Mouse (Mus musculus): ENCODE results near the gene Eml6. TPM values are rescaled to one million over a fixed set of nuclear protein-coding genes. Genes with fewer than 3 reads are reported as not detected.
A peak's percentile ranks its signal among the peaks of the same experiment; 100 is the strongest.

Gene Eml6
- polyA plus RNA-seq, 1 experiment from 2014 or later: 0.13 TPM

DNA sequence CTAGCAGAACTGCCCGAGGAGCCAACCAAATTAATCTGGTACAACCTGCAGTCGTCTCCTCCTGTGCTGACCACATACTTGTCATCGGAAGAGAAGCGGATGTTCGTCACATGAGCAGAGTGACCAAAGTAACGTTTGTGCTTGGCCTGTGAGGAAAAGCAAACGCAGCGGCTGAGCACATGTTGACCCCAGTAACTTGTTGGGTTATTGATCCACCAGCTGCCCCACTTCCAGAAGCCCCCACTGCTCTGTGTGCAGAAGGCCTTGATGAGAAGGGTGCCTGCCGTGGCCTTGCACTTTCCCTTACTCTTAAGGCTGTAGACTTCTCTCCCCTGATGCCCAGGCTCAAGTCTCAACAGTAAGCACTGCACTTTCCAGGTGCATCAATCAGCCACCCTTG lies 279.6 kb downstream of the Eml6 start:
- no peak for DNase-seq
- Histone ChIP-seq H3K9ac (replicated peaks) (no peak overlapping the region), H3K4me2 (ENCODE audit: low read depth, low read length) (no peak overlapping the region), H3K4me1 (ENCODE audit: insufficient read depth) (no peaks in the 10 kb centered on the region), H3K27me3 (ENCODE audit: insufficient read depth, low read length) (no peaks in the 10 kb centered on the region), H3K36me3 (replicated peaks; ENCODE audit: insufficient read depth, low read length) (peaks cover 11% of the 10 kb centered on the region; the same call in 1 of the 2 replicates), H3K27ac (ENCODE audit: low read depth) (no peak overlapping the region), H3K4me3 (ENCODE audit: low read depth, low read length) (no peak overlapping the region), H3K9me3 (ENCODE audit: low read length) (no peaks in the 10 kb centered on the region)
- 63% methylated on average over 9 of the region's 9 CpGs for WGBS (ENCODE audit: insufficient replicate concordance)
- no peak for TF ChIP-seq EP300 (IDR thresholded peaks at IDR 0.05; ENCODE audit: low read depth)
- TF ChIP-seq CTCF (IDR thresholded peaks at IDR 0.05; ENCODE audit: low read depth): no peak
- ATAC-seq: peak; percentile 31; the same call in 1 of the 2 replicates

DNA sequence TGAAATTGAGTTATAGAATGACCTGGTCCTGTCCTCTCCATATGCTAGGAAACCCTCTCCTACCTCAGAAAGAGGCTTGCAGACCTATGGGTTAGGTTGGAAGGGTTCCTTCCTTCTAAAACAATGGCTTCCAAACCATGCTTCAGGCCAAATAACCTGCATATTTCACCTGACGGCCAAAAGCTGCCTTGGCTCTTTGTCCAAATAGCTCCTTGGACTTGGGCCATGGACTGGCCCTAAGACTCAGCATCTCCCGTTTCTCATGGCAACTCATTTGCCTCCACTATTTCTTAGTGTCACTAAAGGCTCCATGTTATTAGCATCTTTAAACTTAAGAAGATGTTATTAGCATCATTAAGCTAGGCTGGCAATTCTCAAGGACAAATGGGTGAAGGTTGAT lies 280.3 kb downstream of the Eml6 start:
- no peak for ATAC-seq
- Histone ChIP-seq H3K27me3 (ENCODE audit: insufficient read depth, low read length) (no peaks in the 10 kb centered on the region), H3K36me3 (replicated peaks; ENCODE audit: insufficient read depth, low read length) (peaks cover 11% of the 10 kb centered on the region; the same call in 1 of the 2 replicates), H3K4me2 (ENCODE audit: low read depth, low read length) (no peak overlapping the region), H3K27ac (ENCODE audit: low read depth) (no peak overlapping the region), H3K4me3 (ENCODE audit: low read depth, low read length) (no peak overlapping the region), H3K9ac (replicated peaks) (no peak overlapping the region), H3K9me3 (ENCODE audit: low read length) (no peaks in the 10 kb centered on the region), H3K4me1 (ENCODE audit: insufficient read depth) (no peaks in the 10 kb centered on the region)
- 87% methylated on average over 2 of the region's 2 CpGs for WGBS (ENCODE audit: insufficient replicate concordance)
- DNase-seq: no peak
- no peak for TF ChIP-seq EP300 (IDR thresholded peaks at IDR 0.05; ENCODE audit: low read depth)
- TF ChIP-seq CTCF (IDR thresholded peaks at IDR 0.05; ENCODE audit: low read depth): no peak

DNA sequence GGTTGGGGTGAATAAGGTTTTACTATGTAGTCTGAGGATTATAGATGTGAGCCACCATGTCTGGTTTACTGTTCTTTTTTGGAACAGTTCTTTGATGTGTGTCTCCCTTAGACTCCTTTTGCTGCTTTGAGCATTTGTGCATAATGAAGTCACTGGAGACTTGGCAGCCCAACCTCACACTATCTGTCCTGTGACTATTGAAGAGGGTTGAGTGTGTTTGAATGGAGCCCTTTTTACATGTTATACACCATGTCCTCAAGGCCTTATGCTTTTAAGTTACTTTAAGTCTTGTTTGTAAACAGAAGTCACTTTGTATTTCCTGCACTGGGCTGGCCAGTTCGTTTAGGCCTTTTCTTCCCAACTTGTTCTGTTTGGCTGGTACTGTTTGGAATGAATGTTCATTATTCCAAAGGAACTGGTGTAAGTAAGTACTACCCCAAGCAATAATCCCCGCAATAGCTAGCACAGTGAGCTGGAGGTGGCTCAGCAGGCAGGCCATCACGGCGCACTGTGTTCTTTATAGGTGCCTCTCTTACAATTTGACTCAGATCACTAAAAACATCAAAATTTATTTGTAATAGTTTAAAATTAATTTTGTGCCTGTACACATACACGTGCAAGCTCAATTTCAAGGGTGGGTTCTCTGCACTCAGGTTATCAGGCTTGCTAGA lies 280.9 kb downstream of the Eml6 start:
- no peaks in the 10 kb centered on the region for H3K27me3 ChIP-seq (ENCODE audit: insufficient read depth, low read length)
- no peak overlapping the region for H3K27ac ChIP-seq (ENCODE audit: low read depth)
- no peak overlapping the region for H3K9ac ChIP-seq (replicated peaks)
- no peaks in the 10 kb centered on the region for H3K9me3 ChIP-seq (ENCODE audit: low read length)
- H3K36me3 ChIP-seq (replicated peaks; ENCODE audit: insufficient read depth, low read length): peaks cover 11% of the 10 kb centered on the region; the same call in 1 of the 2 replicates
- H3K4me2 ChIP-seq (ENCODE audit: low read depth, low read length): no peak overlapping the region
- H3K4me3 ChIP-seq (ENCODE audit: low read depth, low read length): no peak overlapping the region
- DNase-seq: no peak
- ATAC-seq: no peak
- 88% methylated on average over 5 of the region's 5 CpGs for WGBS (ENCODE audit: insufficient replicate concordance)
- no peak for TF ChIP-seq CTCF (IDR thresholded peaks at IDR 0.05; ENCODE audit: low read depth)
- no peak for TF ChIP-seq EP300 (IDR thresholded peaks at IDR 0.05; ENCODE audit: low read depth)
- no peaks in the 10 kb centered on the region for H3K4me1 ChIP-seq (ENCODE audit: insufficient read depth)

DNA sequence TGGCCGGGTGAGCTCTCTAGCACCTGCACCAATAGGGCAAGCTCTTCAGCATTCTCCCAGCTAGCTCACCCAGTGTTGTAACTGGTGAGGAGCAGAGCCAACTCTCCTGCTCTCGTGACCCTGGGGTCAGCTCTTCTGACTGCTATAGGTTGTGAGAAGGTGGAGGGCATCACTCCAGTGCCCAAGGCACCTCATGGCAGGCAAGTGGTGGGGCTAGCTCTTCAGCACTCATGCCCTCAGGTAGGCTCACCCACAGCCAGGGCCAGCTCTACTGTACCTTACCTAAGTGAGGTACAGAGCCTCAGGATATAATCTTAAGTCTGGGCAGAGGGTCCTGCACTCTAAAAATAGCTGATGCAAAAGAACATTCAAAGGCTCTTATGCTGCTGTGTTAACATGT lies 286.1 kb downstream of the Eml6 start:
- Histone ChIP-seq H3K4me3 (ENCODE audit: low read depth, low read length) (no peak overlapping the region), H3K27ac (ENCODE audit: low read depth) (no peak overlapping the region), H3K4me1 (ENCODE audit: insufficient read depth) (no peaks in the 10 kb centered on the region), H3K9ac (replicated peaks) (no peak overlapping the region), H3K9me3 (ENCODE audit: low read length) (no peaks in the 10 kb centered on the region), H3K27me3 (ENCODE audit: insufficient read depth, low read length) (no peaks in the 10 kb centered on the region), H3K36me3 (replicated peaks; ENCODE audit: insufficient read depth, low read length) (peaks cover 9% of the 10 kb centered on the region; the same call in 1 of the 2 replicates), H3K4me2 (ENCODE audit: low read depth, low read length) (no peak overlapping the region)
- WGBS (ENCODE audit: insufficient replicate concordance): 78% methylated on average over 2 of the region's 2 CpGs
- TF ChIP-seq EP300 (IDR thresholded peaks at IDR 0.05; ENCODE audit: low read depth) (no peak), CTCF (IDR thresholded peaks at IDR 0.05; ENCODE audit: low read depth) (no peak)
- no peak for ATAC-seq
- DNase-seq: no peak

DNA sequence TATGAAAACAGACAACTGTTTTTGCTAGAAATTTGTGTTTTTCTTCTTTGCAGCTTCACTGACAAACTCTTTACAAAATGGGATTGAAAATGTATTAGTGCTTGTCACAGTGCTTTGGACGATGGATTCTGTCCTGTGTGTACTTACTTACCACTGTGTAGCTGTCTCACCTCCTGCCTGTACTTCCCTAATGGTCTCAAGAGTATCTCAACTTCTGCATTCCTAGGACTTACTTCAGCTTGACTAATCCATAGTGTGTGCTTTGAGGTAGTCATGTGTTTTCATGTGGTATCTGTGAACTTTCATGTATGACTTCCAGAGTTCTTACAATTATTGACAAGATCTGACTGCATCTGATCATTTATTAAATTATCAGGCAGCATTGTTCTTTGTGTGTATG lies 297.9 kb downstream of the Eml6 start:
- H3K9me3 ChIP-seq (ENCODE audit: low read length): no peaks in the 10 kb centered on the region
- no peaks in the 10 kb centered on the region for H3K4me1 ChIP-seq (ENCODE audit: insufficient read depth)
- peak; percentile 45; the same call in 1 of the 2 replicates for ATAC-seq
- TF ChIP-seq CTCF (IDR thresholded peaks at IDR 0.05; ENCODE audit: low read depth) (no peak), EP300 (IDR thresholded peaks at IDR 0.05; ENCODE audit: low read depth) (no peak)
- no peak overlapping the region for H3K4me2 ChIP-seq (ENCODE audit: low read depth, low read length)
- no peaks in the 10 kb centered on the region for H3K27me3 ChIP-seq (ENCODE audit: insufficient read depth, low read length)
- H3K4me3 ChIP-seq (ENCODE audit: low read depth, low read length): no peak overlapping the region
- WGBS (ENCODE audit: insufficient replicate concordance): 70% methylated on average over 1 of the region's 1 CpGs
- H3K9ac ChIP-seq (replicated peaks): no peak overlapping the region
- H3K36me3 ChIP-seq (replicated peaks; ENCODE audit: insufficient read depth, low read length): no peaks in the 10 kb centered on the region
- H3K27ac ChIP-seq (ENCODE audit: low read depth): no peak overlapping the region
- no peak for DNase-seq

- no peak for DNase-seq
- Histone ChIP-seq H3K4me2 (ENCODE audit: low read depth, low read length) (no peak overlapping the region), H3K9ac (replicated peaks) (no peak overlapping the region), H3K4me3 (ENCODE audit: low read depth, low read length) (no peak overlapping the region), H3K27ac (ENCODE audit: low read depth) (no peak overlapping the region), H3K9me3 (ENCODE audit: low read length) (no peaks in the 10 kb centered on the region), H3K36me3 (replicated peaks; ENCODE audit: insufficient read depth, low read length) (no peaks in the 10 kb centered on the region), H3K27me3 (ENCODE audit: insufficient read depth, low read length) (no peaks in the 10 kb centered on the region), H3K4me1 (ENCODE audit: insufficient read depth) (peaks cover 4% of the 10 kb centered on the region; the same call in 1 of the 2 replicates)
- 67% methylated on average over 1 of the region's 1 CpGs for WGBS (ENCODE audit: insufficient replicate concordance)
- TF ChIP-seq CTCF (IDR thresholded peaks at IDR 0.05; ENCODE audit: low read depth) (no peak), EP300 (IDR thresholded peaks at IDR 0.05; ENCODE audit: low read depth) (no peak)
- ATAC-seq: no peak
Measured at GRCm38 (mm10) chr11:29725610-29726009, 300.2 kb downstream of the Eml6 start.
